Mouse (Mus musculus) ZHBTc4 (cell line): ENCODE results near the gene Dnajc11.
A peak's percentile ranks its signal among the peaks of the same experiment; 100 is the strongest.

ENCODE experiments used
- DNase-seq: peaks from one replicate; pipeline ENCODE4 v3.0.0-alpha.2; 2011; ENCODE audit warnings: low read depth, low spot score

Gene Dnajc11

GRCm38 (mm10) chr4:151985886-151986285 lies 52.4 kb downstream of the Dnajc11 start:
- peak; percentile 32 for DNase-seq

- peak; percentile 21 for DNase-seq
Observed at GRCm38 (mm10) chr4:151986650-151987049, 53.2 kb downstream of the Dnajc11 start.

GRCm38 (mm10) chr4:151988014-151988341 lies 54.5 kb downstream of the Dnajc11 start:
- DNase-seq, result no peak

- peak; percentile 83 for DNase-seq
Observed at GRCm38 (mm10) chr4:151988342-151989109, 55.0 kb downstream of the Dnajc11 start, which contains the start of gene Thap3. Thap3 (minus strand) TSS chr4:151988997.

- no peak for DNase-seq
Observed at GRCm38 (mm10) chr4:151989110-151989488, 55.6 kb downstream of the Dnajc11 start.

- DNase-seq, result no peak
Observed at GRCm38 (mm10) chr4:151992091-151992490, 58.6 kb downstream of the Dnajc11 start.

GRCm38 (mm10) chr4:151993035-151993434 lies 59.5 kb downstream of the Dnajc11 start:
- no peak for DNase-seq

- DNase-seq, result peak; percentile 48
Observed at GRCm38 (mm10) chr4:151994228-151995171, 61.0 kb downstream of the Dnajc11 start.

GRCm38 (mm10) chr4:151995371-151996172 lies 62.1 kb downstream of the Dnajc11 start:
- no peak for DNase-seq

- peak; percentile 99 for DNase-seq
Observed at GRCm38 (mm10) chr4:151996173-151996950, 62.9 kb downstream of the Dnajc11 start, which contains the start of gene Phf13. Phf13 (minus strand) TSS chr4:151996258.

GRCm38 (mm10) chr4:151996951-151997222 lies 63.4 kb downstream of the Dnajc11 start:
- DNase-seq, result no peak

- no peak for DNase-seq
Observed at GRCm38 (mm10) chr4:151997701-151998100, 64.2 kb downstream of the Dnajc11 start.

GRCm38 (mm10) chr4:151999481-151999880 lies 66.0 kb downstream of the Dnajc11 start:
- peak; percentile 80 for DNase-seq

- DNase-seq, result peak; percentile 37
Observed at GRCm38 (mm10) chr4:152000906-152001305, 67.4 kb downstream of the Dnajc11 start.

GRCm38 (mm10) chr4:152001335-152001734 lies 67.8 kb downstream of the Dnajc11 start:
- DNase-seq, result no peak

GRCm38 (mm10) chr4:152002063-152002462 lies 68.6 kb downstream of the Dnajc11 start:
- no peak for DNase-seq

- no peak for DNase-seq
Observed at GRCm38 (mm10) chr4:152006137-152006536, 72.6 kb downstream of the Dnajc11 start.

- DNase-seq, result peak; percentile 29
Observed at GRCm38 (mm10) chr4:152006812-152007211, 73.3 kb downstream of the Dnajc11 start.

GRCm38 (mm10) chr4:152007481-152008147 lies 74.1 kb downstream of the Dnajc11 start:
- DNase-seq, result peak; percentile 67

- no peak for DNase-seq
Observed at GRCm38 (mm10) chr4:152008148-152008500, 74.6 kb downstream of the Dnajc11 start.
